Mouse (Mus musculus) layer of hippocampus, adult 9-11 months (tissue): Measurements from ENCODE around the gene Ssh2.

Experiments
- DNase-seq: peaks from one replicate; pipeline ENCODE4 v3.0.0; 2022

The Ssh2 gene

DNA sequence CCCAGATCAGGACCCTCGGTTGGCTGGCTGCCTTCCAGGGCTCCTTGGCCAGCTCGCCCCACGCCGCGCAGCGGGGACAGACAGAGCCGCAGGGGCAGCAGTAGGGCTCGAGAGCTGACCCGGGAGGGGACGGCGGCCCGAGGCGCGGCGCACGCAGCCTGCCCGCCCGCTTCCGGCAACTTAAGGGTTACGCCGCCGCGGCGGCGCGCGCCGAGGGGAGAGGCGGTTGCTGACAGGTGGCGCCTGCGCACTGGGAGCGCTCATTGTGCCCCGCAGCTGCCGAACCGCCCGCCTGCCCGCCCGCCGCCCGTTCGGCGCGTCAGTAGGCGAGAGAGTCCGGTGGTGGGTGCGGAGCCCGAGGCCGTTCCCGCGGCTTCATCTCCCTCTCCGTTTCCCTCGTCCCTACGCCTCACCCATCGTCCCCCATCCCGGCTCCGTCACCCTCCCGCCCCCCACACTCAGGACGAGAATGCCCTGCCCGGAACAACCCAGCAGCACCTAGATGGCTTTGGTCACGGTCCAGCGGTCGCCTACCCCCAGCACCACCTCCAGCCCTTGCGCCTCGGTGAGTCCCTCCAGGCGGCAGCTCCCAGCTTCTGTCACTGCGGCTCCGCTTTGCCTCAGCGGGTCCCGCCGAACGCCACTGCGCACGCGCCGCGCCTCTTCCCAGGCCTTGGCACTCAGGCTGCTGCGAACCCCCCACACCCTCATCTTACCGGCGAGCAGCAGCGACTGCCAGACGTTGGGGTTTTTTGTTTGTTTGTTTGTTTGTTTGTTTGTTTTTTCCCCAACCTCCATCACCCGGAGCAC, at the start of gene Ssh2:
Gene Ssh2 (plus strand): TSS at position 337 of the 810 bp plus-strand sequence.
- peak; percentile 84 for DNase-seq

DNA sequence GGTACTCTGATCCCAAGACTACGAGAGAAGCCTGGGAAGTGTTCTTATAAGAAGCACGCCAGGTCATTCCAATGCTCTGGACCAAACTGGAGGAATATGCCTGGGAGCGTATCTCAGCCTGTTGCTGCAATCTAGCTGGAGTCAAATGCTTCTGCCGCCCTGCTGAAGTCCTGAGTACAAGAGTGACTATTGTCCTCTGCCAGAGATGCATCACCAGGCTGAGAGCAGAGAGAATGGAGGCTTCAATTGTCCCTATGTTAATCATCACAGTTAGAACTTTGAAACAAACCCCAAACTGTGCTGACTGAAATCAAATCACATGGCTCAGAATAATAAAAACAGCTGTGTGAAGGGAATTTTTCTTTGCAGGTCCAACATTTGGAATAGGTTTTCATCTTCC, 42.4 kb upstream of the Ssh2 start:
- peak; percentile 68 for DNase-seq

DNA sequence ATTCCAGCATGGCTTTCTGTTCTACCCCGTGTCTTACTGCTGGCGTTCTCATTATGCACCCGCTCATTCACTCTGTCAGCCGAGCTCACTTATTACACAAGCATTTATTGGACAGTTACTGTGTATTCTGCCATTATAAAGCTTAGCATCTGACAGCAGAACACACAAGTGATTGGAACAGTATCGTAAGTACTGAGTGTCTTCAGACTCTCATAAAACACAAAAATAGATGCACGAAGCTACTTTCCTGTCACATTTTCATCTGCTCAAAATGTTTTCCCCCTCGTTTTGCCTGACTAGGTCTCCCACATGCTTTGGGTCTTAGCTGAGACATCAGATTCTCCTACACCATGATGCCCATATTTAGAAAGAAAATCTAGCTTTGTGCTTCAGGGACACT, 41.6 kb upstream of the Ssh2 start:
- peak; percentile 55 for DNase-seq

DNA sequence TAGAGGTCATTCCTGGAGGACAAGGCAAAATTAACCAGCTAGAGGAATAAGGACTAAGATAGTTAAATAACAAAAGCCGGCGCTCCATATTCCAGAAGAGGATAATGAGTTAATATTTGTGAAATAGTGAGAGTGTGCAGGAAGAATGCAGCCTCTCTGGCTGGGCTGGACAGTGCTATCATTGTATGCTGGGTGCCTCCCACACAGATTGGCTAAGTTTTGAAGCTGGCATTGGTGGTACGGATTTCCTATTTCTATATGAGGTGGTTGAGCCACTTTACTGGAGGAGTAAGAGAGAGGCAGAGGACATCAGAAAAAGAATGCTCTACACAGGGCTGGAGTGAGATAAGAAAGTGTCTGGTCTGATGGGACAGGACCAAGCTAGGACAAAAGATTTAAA, 36.3 kb upstream of the Ssh2 start:
- DNase-seq: no peak

- DNase-seq: peak; percentile 68
These were observed 35.2 kb upstream of the Ssh2 start for GRCm38 (mm10) chr11:77180886-77181285.

DNA sequence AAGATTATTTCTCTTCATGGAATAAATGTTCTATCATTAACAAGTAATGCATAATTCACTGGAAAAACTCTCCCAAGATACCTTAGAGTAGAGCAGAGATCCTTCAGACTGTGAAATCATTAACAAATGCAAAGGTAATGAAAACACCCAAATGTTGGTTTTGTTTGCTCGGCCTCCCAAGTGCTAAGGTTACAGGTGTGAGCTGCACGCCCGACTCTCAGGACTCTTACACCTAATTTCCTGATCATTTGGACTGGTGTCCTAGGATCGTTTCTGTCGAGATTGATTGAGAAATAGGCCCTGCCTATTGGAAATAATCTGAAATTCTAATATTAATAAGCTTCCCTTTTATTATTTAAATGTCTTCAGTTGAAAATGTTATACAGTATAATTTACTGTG, 34.6 kb upstream of the Ssh2 start:
- no peak for DNase-seq

DNA sequence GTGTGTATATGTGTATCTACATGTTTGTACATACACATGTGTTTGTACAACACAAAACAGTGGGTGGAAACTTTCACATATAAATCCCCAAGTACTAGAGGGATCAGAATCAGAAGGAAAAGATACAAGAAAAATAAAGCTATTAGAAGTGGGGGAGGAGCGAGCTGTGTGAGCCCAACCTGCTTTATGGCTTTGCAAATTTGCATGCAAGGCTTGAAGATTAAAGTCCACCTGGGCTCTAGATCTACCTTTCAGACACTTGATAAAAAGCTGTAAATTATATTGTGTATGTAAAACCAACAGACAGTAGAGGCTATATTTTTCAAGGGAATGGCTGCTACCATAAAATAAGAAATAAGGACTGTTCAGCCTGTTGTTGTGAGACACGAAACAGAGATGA, 34.0 kb upstream of the Ssh2 start:
- DNase-seq: no peak

DNA sequence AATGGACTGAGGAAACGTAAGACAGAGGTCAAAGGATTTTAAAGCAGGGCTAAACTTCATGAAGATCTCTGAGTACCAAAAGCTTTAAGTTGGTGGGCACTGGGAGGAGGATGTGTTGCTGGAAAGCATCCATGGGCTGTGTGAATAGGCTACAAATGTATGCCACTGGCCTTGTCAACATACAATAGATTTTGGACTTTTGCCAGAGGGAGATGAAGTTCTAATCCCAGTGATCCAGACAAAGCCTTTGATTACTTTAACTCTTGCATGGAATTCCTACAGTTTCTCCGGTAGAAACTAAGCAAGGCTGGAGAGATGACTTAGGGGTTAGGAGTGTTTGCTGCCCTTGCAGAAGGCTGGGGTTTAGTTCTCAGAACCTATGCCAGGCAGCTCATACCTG, 33.5 kb upstream of the Ssh2 start:
- no peak for DNase-seq

- peak; percentile 18 for DNase-seq
These were observed 31.2 kb upstream of the Ssh2 start for GRCm38 (mm10) chr11:77184926-77185325.

GRCm38 (mm10) chr11:77188868-77189267, 27.2 kb upstream of the Ssh2 start, which contains the start of gene Efcab5:
Efcab5 (minus strand) TSS chr11:77188968.
- DNase-seq: no peak

DNA sequence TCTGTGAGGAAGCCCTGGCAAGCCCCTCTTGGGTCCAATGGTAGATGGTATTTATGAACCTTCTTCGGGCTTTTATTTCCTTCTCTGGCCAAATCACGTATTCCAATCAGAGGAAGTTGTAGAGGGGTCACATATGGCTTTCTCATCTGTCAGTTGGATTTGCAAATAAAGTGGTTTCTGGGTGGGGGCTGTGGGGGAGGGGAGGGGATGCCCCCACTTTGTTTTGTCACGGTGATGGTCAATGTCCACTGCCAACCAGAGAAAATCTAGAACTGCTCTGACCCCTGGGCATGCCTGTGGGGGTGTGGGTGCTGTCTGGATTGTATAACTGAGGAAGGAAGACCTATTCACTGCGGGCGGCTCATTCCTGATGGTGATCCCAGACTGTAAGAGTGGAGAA, 22.7 kb upstream of the Ssh2 start:
- no peak for DNase-seq

GRCm38 (mm10) chr11:77193941-77194553, 22.0 kb upstream of the Ssh2 start:
- no peak for DNase-seq

DNA sequence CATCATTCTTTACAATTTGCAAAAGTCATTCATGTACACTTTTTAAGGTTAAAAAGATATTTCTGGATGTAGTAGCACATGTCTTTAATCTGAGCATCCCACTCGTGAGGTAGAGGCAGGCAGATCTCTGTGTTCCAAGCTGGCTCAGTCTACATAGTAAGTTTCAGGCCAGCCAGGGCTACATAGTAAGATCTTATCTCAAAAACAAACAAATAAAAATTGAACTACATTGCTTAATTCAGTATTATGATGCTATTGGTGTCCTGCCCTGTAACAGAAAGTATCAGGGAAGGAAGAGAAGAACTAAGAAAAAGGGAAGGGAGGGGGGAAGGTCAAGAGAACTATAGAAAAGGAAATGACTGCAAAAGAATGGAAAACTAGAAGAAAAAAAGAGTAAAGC, 21.3 kb upstream of the Ssh2 start:
- no peak for DNase-seq

- DNase-seq: no peak
These were observed 20.6 kb upstream of the Ssh2 start for GRCm38 (mm10) chr11:77195360-77196109.

DNA sequence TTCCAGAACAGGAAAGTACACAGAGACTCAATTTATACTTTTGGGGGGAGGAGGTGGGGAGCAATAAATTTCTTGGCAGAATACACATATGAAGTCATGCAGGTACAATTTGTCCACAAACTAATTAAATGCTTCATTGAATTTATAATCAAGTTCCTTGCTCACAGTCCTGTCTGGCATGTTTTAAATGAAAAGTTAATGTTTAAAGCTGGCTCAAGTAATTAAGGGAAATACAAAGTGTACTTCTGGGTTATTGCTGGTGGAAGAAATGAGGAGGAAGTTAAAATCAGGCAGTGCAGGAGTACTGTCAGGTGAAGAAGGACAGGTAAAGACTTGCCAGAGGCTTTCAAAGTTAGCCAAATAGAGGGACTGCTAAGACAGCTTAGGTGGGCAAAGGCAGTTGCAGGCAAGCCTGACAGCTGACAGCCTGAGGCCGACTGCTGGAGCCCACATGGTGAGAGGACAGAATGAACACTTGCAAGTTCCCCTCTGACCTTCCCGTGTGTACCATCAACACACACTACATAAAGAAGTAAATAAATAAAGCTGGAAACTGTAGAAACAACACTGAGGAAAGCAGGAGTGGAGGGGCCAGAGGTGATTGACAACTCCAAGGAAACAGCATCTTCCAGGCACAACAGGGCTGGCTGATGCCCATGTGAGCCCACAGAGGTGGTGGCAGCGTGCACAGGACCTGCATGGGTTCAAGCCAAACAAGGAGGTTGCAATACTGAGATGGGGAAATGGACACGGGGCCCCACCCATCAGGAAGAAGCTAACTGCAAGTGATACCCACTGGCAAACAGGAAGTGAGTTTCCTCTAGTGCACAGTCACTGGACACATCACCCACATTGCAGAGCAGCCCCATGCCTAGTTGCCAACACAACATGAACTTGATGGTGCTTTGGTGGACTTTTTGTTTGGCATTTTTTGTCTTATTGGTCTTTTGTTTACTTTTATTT, 19.6 kb upstream of the Ssh2 start:
- no peak for DNase-seq

DNA sequence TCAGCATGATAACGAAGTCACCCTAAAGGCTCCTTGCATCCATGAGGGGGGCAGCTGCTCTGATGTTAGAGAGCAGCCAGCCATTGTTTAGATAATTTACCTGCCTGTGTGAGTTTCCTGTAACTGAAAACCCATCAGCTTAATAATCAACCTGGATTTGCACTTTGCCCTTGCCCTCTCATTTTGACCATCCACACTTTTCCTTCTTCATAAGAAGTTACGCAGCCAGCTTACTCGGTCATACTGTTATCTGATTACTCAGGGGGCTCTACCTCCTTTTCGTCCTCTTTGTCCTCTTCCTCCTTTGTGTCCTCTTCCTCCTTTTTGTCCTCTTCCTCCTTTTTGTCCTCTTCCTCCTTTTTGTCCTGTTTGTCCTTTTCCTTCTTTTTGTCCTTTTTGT, 16.5 kb upstream of the Ssh2 start:
- no peak for DNase-seq

DNA sequence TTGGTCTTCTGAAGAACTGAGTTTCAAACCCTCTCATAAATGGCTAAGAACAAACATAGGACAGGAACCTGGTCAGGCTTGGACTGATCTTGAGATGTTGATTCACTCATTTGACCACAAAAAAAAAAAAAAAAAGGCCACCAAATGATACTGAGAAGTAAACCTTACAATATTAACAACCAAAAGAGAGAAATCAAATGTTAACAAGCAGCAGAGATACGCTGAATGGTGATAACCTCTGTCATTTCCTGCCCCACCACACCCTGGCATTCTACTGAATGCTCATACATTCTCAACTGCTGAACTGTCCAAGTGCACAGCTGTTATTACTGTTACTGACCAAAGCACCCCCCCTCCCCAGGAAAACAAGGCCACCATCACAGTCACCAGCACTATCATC, 15.4 kb upstream of the Ssh2 start:
- no peak for DNase-seq

GRCm38 (mm10) chr11:77214142-77214692, 1.9 kb upstream of the Ssh2 start:
- no peak for DNase-seq

GRCm38 (mm10) chr11:77214755-77215154, 1.3 kb upstream of the Ssh2 start:
- peak; percentile 70 for DNase-seq

GRCm38 (mm10) chr11:77215483-77215882, 604 bp upstream of the Ssh2 start:
- DNase-seq: peak; percentile 6

- peak; percentile 8 for DNase-seq
These were observed 659 bp downstream of the Ssh2 start for GRCm38 (mm10) chr11:77216761-77217130.

DNA sequence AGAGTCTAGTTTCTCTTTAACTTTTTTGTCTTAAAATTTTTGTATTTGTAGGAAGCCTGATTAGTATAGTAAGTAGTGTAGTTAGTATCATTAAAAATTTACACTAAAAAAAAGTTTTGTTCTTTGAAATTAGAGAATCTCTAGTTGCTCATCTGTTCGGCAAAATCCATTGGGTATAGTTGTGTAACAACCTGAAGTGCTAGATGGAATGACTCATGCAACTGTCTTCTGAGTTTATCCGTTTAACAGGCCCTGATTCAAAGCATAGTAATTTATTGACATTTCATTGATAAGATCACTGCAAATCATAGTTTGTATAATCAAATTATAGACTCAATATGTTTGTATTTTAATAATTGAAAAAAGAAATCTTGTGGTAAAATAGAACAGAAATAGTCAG, 14.7 kb downstream of the Ssh2 start:
- no peak for DNase-seq
